Mouse (Mus musculus): ENCODE data around the gene Vps45. TPM values are rescaled to one million over a fixed set of nuclear protein-coding genes. Genes with fewer than 3 reads are reported as not detected.
"Not testable (repeated sequence)": the region's sequence is repeated elsewhere in the genome, so short reads cannot be mapped to it uniquely, and the experiment has no call there.

Gene Vps45
- polyA plus RNA-seq, 1 experiment from 2014 or later: 63.2 TPM

- Histone ChIP-seq H3K9ac (no peak overlapping the region), H3K4me2 (no peak overlapping the region), H3K4me1 (replicated peaks) (0 out of 2 replicates have a peak, but pooled peaks cover 3% of the 10 kb centered on the region), H3K9me3 (no peaks in the 10 kb centered on the region), H3K27ac (replicated peaks) (no peak overlapping the region), H3K36me3 (peaks cover 14% of the 10 kb centered on the region), H3K4me3 (no peak overlapping the region), H3K27me3 (no peaks in the 10 kb centered on the region)
- WGBS: 67% methylated on average over 4 of the region's 4 CpGs
- no peak for ATAC-seq (ENCODE audit: low FRiP score, low read depth)
Measured at GRCm38 (mm10) chr3:96051186-96051585, 7.1 kb downstream of the Vps45 start.

GRCm38 (mm10) chr3:96050779-96051178, 7.5 kb downstream of the Vps45 start:
- Histone ChIP-seq H3K9me3 (no peaks in the 10 kb centered on the region), H3K4me1 (replicated peaks) (no peaks in the 10 kb centered on the region), H3K27me3 (no peaks in the 10 kb centered on the region), H3K4me2 (no peak overlapping the region), H3K9ac (no peak overlapping the region), H3K4me3 (no peak overlapping the region), H3K36me3 (peaks cover 18% of the 10 kb centered on the region), H3K27ac (replicated peaks) (no peak overlapping the region)
- ATAC-seq (ENCODE audit: low FRiP score, low read depth): no peak
- WGBS: 70% methylated on average over 7 of the region's 7 CpGs

GRCm38 (mm10) chr3:96044559-96044958, 13.7 kb downstream of the Vps45 start:
- Histone ChIP-seq H3K9ac (0 out of 2 replicates have a peak overlapping the region, but pooled peaks have one; percentile 3), H3K36me3 (peaks cover 32% of the 10 kb centered on the region)
- not testable (repeated sequence) for H3K4me1 ChIP-seq (replicated peaks); H3K9me3 ChIP-seq; H3K4me3 ChIP-seq; H3K4me2 ChIP-seq; ATAC-seq (ENCODE audit: low FRiP score, low read depth); H3K27me3 ChIP-seq; H3K27ac ChIP-seq (replicated peaks)
- WGBS: 92% methylated on average over 3 of the region's 3 CpGs

- ATAC-seq (ENCODE audit: low FRiP score, low read depth): no peak
- H3K27me3 ChIP-seq: no peaks in the 10 kb centered on the region
Measured at GRCm38 (mm10) chr3:96043104-96043503, 15.2 kb downstream of the Vps45 start.

GRCm38 (mm10) chr3:96041079-96041478, 17.2 kb downstream of the Vps45 start:
- Histone ChIP-seq H3K4me1 (replicated peaks) (no peaks in the 10 kb centered on the region), H3K27ac (replicated peaks) (no peak overlapping the region), H3K9me3 (no peaks in the 10 kb centered on the region), H3K4me3 (no peak overlapping the region), H3K36me3 (peaks cover 27% of the 10 kb centered on the region), H3K27me3 (no peaks in the 10 kb centered on the region), H3K9ac (no peak overlapping the region), H3K4me2 (no peak overlapping the region)
- ATAC-seq (ENCODE audit: low FRiP score, low read depth): no peak
- WGBS: 96% methylated on average over 6 of the region's 6 CpGs

More at GRCm38 (mm10) chr3:96043104-96043503, 15.2 kb downstream of the Vps45 start:
- no peak overlapping the region for H3K27ac ChIP-seq (replicated peaks)
- H3K4me2 ChIP-seq: no peak overlapping the region
- H3K4me3 ChIP-seq: no peak overlapping the region
- no peak overlapping the region for H3K9ac ChIP-seq
- H3K4me1 ChIP-seq (replicated peaks): no peaks in the 10 kb centered on the region
- peaks cover 35% of the 10 kb centered on the region for H3K36me3 ChIP-seq
- H3K9me3 ChIP-seq: no peaks in the 10 kb centered on the region
- 87% methylated on average over 1 of the region's 1 CpGs for WGBS

GRCm38 (mm10) chr3:96040663-96041006, 17.6 kb downstream of the Vps45 start:
- H3K4me1 ChIP-seq (replicated peaks): no peaks in the 10 kb centered on the region
- no peaks in the 10 kb centered on the region for H3K27me3 ChIP-seq
- no peak for ATAC-seq (ENCODE audit: low FRiP score, low read depth)

GRCm38 (mm10) chr3:96039857-96040662, 18.2 kb downstream of the Vps45 start:
- Histone ChIP-seq H3K4me2 (no peak overlapping the region), H3K36me3 (peaks cover 20% of the 10 kb centered on the region), H3K4me1 (replicated peaks) (no peaks in the 10 kb centered on the region), H3K27me3 (no peaks in the 10 kb centered on the region), H3K9ac (no peak overlapping the region), H3K4me3 (no peak overlapping the region), H3K27ac (replicated peaks) (no peak overlapping the region), H3K9me3 (no peaks in the 10 kb centered on the region)
- ATAC-seq (ENCODE audit: low FRiP score, low read depth): no peak
- 79% methylated on average over 9 of the region's 9 CpGs for WGBS

More at GRCm38 (mm10) chr3:96040663-96041006, 17.6 kb downstream of the Vps45 start:
- Histone ChIP-seq H3K4me3 (no peak overlapping the region), H3K27ac (replicated peaks) (no peak overlapping the region), H3K4me2 (no peak overlapping the region), H3K9me3 (no peaks in the 10 kb centered on the region), H3K9ac (no peak overlapping the region), H3K36me3 (peaks cover 24% of the 10 kb centered on the region)
- 96% methylated on average over 2 of the region's 2 CpGs for WGBS

GRCm38 (mm10) chr3:96038851-96039250, 19.4 kb downstream of the Vps45 start:
- H3K27me3 ChIP-seq: no peaks in the 10 kb centered on the region
- H3K4me1 ChIP-seq (replicated peaks): no peaks in the 10 kb centered on the region
- no peak overlapping the region for H3K4me3 ChIP-seq
- no peaks in the 10 kb centered on the region for H3K9me3 ChIP-seq
- WGBS: 97% methylated on average over 4 of the region's 4 CpGs
- no peak for ATAC-seq (ENCODE audit: low FRiP score, low read depth)
- H3K27ac ChIP-seq (replicated peaks): no peak overlapping the region
- H3K4me2 ChIP-seq: no peak overlapping the region
- peaks cover 18% of the 10 kb centered on the region for H3K36me3 ChIP-seq
- no peak overlapping the region for H3K9ac ChIP-seq

GRCm38 (mm10) chr3:96038156-96038555, 20.1 kb downstream of the Vps45 start:
- Histone ChIP-seq H3K4me1 (replicated peaks) (no peaks in the 10 kb centered on the region), H3K4me2 (no peak overlapping the region), H3K27me3 (no peaks in the 10 kb centered on the region), H3K4me3 (no peak overlapping the region), H3K9me3 (no peaks in the 10 kb centered on the region), H3K27ac (replicated peaks) (no peak overlapping the region), H3K9ac (no peak overlapping the region), H3K36me3 (peaks cover 24% of the 10 kb centered on the region)
- 86% methylated on average over 5 of the region's 5 CpGs for WGBS
- ATAC-seq (ENCODE audit: low FRiP score, low read depth): no peak

GRCm38 (mm10) chr3:96036796-96037195, 21.5 kb downstream of the Vps45 start:
- no peak for ATAC-seq (ENCODE audit: low FRiP score, low read depth)
- H3K4me3 ChIP-seq: no peak overlapping the region
- H3K36me3 ChIP-seq: peaks cover 31% of the 10 kb centered on the region
- 95% methylated on average over 6 of the region's 6 CpGs for WGBS
- no peak overlapping the region for H3K4me2 ChIP-seq
- H3K9me3 ChIP-seq: no peaks in the 10 kb centered on the region
- no peak overlapping the region for H3K27ac ChIP-seq (replicated peaks)
- H3K9ac ChIP-seq: no peak overlapping the region
- H3K4me1 ChIP-seq (replicated peaks): no peaks in the 10 kb centered on the region
- no peaks in the 10 kb centered on the region for H3K27me3 ChIP-seq

- Histone ChIP-seq H3K4me1 (replicated peaks) (no peaks in the 10 kb centered on the region), H3K9me3 (no peaks in the 10 kb centered on the region), H3K4me2 (no peak overlapping the region), H3K27me3 (no peaks in the 10 kb centered on the region), H3K4me3 (no peak overlapping the region), H3K27ac (replicated peaks) (no peak overlapping the region), H3K36me3 (peaks cover 37% of the 10 kb centered on the region), H3K9ac (no peak overlapping the region)
- ATAC-seq (ENCODE audit: low FRiP score, low read depth): no peak
- WGBS: 67% methylated on average over 4 of the region's 4 CpGs
Measured at GRCm38 (mm10) chr3:96033046-96033445, 25.2 kb downstream of the Vps45 start.

GRCm38 (mm10) chr3:96032652-96033017, 25.6 kb downstream of the Vps45 start:
- no peak overlapping the region for H3K9ac ChIP-seq
- H3K36me3 ChIP-seq: peaks cover 37% of the 10 kb centered on the region
- no peaks in the 10 kb centered on the region for H3K27me3 ChIP-seq
- H3K4me1 ChIP-seq (replicated peaks): no peaks in the 10 kb centered on the region
- 90% methylated on average over 6 of the region's 6 CpGs for WGBS
- H3K9me3 ChIP-seq: no peaks in the 10 kb centered on the region
- no peak overlapping the region for H3K27ac ChIP-seq (replicated peaks)
- H3K4me2 ChIP-seq: no peak overlapping the region
- no peak overlapping the region for H3K4me3 ChIP-seq
- no peak for ATAC-seq (ENCODE audit: low FRiP score, low read depth)
